Mouse (Mus musculus): Measurements from ENCODE around the gene Crisp1. TPM values are rescaled to one million over a fixed set of nuclear protein-coding genes. Genes with fewer than 3 reads are reported as not detected.

Crisp1 gene
- polyA plus RNA-seq (2014; fragmentation: Nextera tagmentation; extraction: Ambion mirVana) = not detected in 2 replicates

GRCm38 (mm10) chr17:40319062-40319461 is at the start of gene Crisp1:
Gene Crisp1, minus strand, starts transcription at chr17:40319207.
- Histone ChIP-seq H3K4me1 (replicated peaks; ENCODE audit: control insufficient read depth, insufficient read depth, low read length) (no peaks in the 10 kb centered on the region), H3K4me2 (ENCODE audit: low read depth, low read length, severe bottlenecking) (no peak within 1 kb of the TSS), H3K4me3 (ENCODE audit: low read depth, low read length) (no peak within 1 kb of the TSS), H3K9me3 (ENCODE audit: control insufficient read depth, low read length) (no peaks in the 10 kb centered on the region), H3K27ac (ENCODE audit: low read depth, low read length) (no peak within 1 kb of the TSS), H3K36me3 (ENCODE audit: control insufficient read depth, insufficient read depth, low read length) (no peaks in the 10 kb centered on the region), H3K9ac (ENCODE audit: low read length) (no peak within 1 kb of the TSS), H3K27me3 (ENCODE audit: control insufficient read depth, insufficient read depth, low read length) (no peaks in the 10 kb centered on the region)
- ATAC-seq (replicated peaks; ENCODE audit: low FRiP score) (no peak), DNase-seq (ENCODE audit: low spot score) (no peak)
- 75% methylated on average over 2 of the region's 2 CpGs for WGBS

- H3K27me3 ChIP-seq (ENCODE audit: control insufficient read depth, insufficient read depth, low read length) = no peaks in the 10 kb centered on the region
- no peak overlapping the region for H3K9ac ChIP-seq (ENCODE audit: low read length)
- no peak overlapping the region for H3K27ac ChIP-seq (ENCODE audit: low read depth, low read length)
- no peak for ATAC-seq (replicated peaks; ENCODE audit: low FRiP score)
- no peaks in the 10 kb centered on the region for H3K36me3 ChIP-seq (ENCODE audit: control insufficient read depth, insufficient read depth, low read length)
- no peak overlapping the region for H3K4me3 ChIP-seq (ENCODE audit: low read depth, low read length)
- DNase-seq (ENCODE audit: low spot score) = no peak
- H3K4me2 ChIP-seq (ENCODE audit: low read depth, low read length, severe bottlenecking) = no peak overlapping the region
- 70% methylated on average over 3 of the region's 3 CpGs for WGBS
- H3K9me3 ChIP-seq (ENCODE audit: control insufficient read depth, low read length) = no peaks in the 10 kb centered on the region
- no peaks in the 10 kb centered on the region for H3K4me1 ChIP-seq (replicated peaks; ENCODE audit: control insufficient read depth, insufficient read depth, low read length)
Observed at GRCm38 (mm10) chr17:40342497-40343009, 23.5 kb upstream of the Crisp1 start.

- WGBS = 78% methylated on average over 2 of the region's 2 CpGs
- DNase-seq (ENCODE audit: low spot score) = no peak
Observed at GRCm38 (mm10) chr17:40285435-40285834, 33.6 kb downstream of the Crisp1 start.

GRCm38 (mm10) chr17:40275519-40275918 is 43.5 kb downstream of the Crisp1 start:
- H3K9ac ChIP-seq (ENCODE audit: low read length) = no peak overlapping the region
- WGBS = 75% methylated on average over 1 of the region's 1 CpGs
- no peak for DNase-seq (ENCODE audit: low spot score)

More at GRCm38 (mm10) chr17:40285435-40285834, 33.6 kb downstream of the Crisp1 start:
- no peak for ATAC-seq (replicated peaks; ENCODE audit: low FRiP score)
- H3K4me1 ChIP-seq (replicated peaks; ENCODE audit: control insufficient read depth, insufficient read depth, low read length) = no peaks in the 10 kb centered on the region
- H3K9me3 ChIP-seq (ENCODE audit: control insufficient read depth, low read length) = no peaks in the 10 kb centered on the region
- no peak overlapping the region for H3K27ac ChIP-seq (ENCODE audit: low read depth, low read length)
- H3K4me3 ChIP-seq (ENCODE audit: low read depth, low read length) = no peak overlapping the region
- no peaks in the 10 kb centered on the region for H3K36me3 ChIP-seq (ENCODE audit: control insufficient read depth, insufficient read depth, low read length)
- H3K27me3 ChIP-seq (ENCODE audit: control insufficient read depth, insufficient read depth, low read length) = no peaks in the 10 kb centered on the region
- no peak overlapping the region for H3K4me2 ChIP-seq (ENCODE audit: low read depth, low read length, severe bottlenecking)
- no peak overlapping the region for H3K9ac ChIP-seq (ENCODE audit: low read length)

GRCm38 (mm10) chr17:40274906-40275470 is 44.0 kb downstream of the Crisp1 start:
- no peak for DNase-seq (ENCODE audit: low spot score)
- Histone ChIP-seq H3K27me3 (ENCODE audit: control insufficient read depth, insufficient read depth, low read length) (no peaks in the 10 kb centered on the region), H3K4me1 (replicated peaks; ENCODE audit: control insufficient read depth, insufficient read depth, low read length) (no peaks in the 10 kb centered on the region), H3K4me3 (ENCODE audit: low read depth, low read length) (no peak overlapping the region), H3K36me3 (ENCODE audit: control insufficient read depth, insufficient read depth, low read length) (no peaks in the 10 kb centered on the region), H3K4me2 (ENCODE audit: low read depth, low read length, severe bottlenecking) (no peak overlapping the region), H3K9me3 (ENCODE audit: control insufficient read depth, low read length) (no peaks in the 10 kb centered on the region), H3K27ac (ENCODE audit: low read depth, low read length) (no peak overlapping the region), H3K9ac (ENCODE audit: low read length) (no peak overlapping the region)
- WGBS = 25% methylated on average over 1 of the region's 1 CpGs
- ATAC-seq (replicated peaks; ENCODE audit: low FRiP score) = peak; percentile 89

More at GRCm38 (mm10) chr17:40275519-40275918, 43.5 kb downstream of the Crisp1 start:
- peak; percentile 75 for ATAC-seq (replicated peaks; ENCODE audit: low FRiP score)
- Histone ChIP-seq H3K4me2 (ENCODE audit: low read depth, low read length, severe bottlenecking) (no peak overlapping the region), H3K36me3 (ENCODE audit: control insufficient read depth, insufficient read depth, low read length) (no peaks in the 10 kb centered on the region), H3K9me3 (ENCODE audit: control insufficient read depth, low read length) (no peaks in the 10 kb centered on the region), H3K4me1 (replicated peaks; ENCODE audit: control insufficient read depth, insufficient read depth, low read length) (no peaks in the 10 kb centered on the region), H3K27ac (ENCODE audit: low read depth, low read length) (no peak overlapping the region), H3K27me3 (ENCODE audit: control insufficient read depth, insufficient read depth, low read length) (no peaks in the 10 kb centered on the region), H3K4me3 (ENCODE audit: low read depth, low read length) (no peak overlapping the region)

GRCm38 (mm10) chr17:40252487-40252886 is 66.5 kb downstream of the Crisp1 start:
- Histone ChIP-seq H3K27ac (ENCODE audit: low read depth, low read length) (no peak overlapping the region), H3K9ac (ENCODE audit: low read length) (no peak overlapping the region), H3K27me3 (ENCODE audit: control insufficient read depth, insufficient read depth, low read length) (no peaks in the 10 kb centered on the region), H3K4me2 (ENCODE audit: low read depth, low read length, severe bottlenecking) (no peak overlapping the region), H3K36me3 (ENCODE audit: control insufficient read depth, insufficient read depth, low read length) (no peaks in the 10 kb centered on the region), H3K4me3 (ENCODE audit: low read depth, low read length) (no peak overlapping the region), H3K9me3 (ENCODE audit: control insufficient read depth, low read length) (no peaks in the 10 kb centered on the region), H3K4me1 (replicated peaks; ENCODE audit: control insufficient read depth, insufficient read depth, low read length) (no peaks in the 10 kb centered on the region)
- 87% methylated on average over 1 of the region's 1 CpGs for WGBS
- DNase-seq (ENCODE audit: low spot score) (no peak), ATAC-seq (replicated peaks; ENCODE audit: low FRiP score) (no peak)

Other genes starting within 250 kb of the Crisp1 start
- gene AC192777.2, start 223.8 kb downstream of the Crisp1 start, polyA plus RNA-seq (2014; fragmentation: Nextera tagmentation; extraction: Ambion mirVana) = not detected in 2 replicates
- gene Pgk2, start 110.6 kb downstream of the Crisp1 start, polyA plus RNA-seq (2014; fragmentation: Nextera tagmentation; extraction: Ambion mirVana) = 0.11 TPM in 1 of 2 replicates, not detected in the other
- not detected in 2 replicates for gene Crisp3, start 76.9 kb downstream of the Crisp1 start, polyA plus RNA-seq (2014; fragmentation: Nextera tagmentation; extraction: Ambion mirVana)
- gene Esp8, start 200.8 kb upstream of the Crisp1 start, polyA plus RNA-seq (2014; fragmentation: Nextera tagmentation; extraction: Ambion mirVana) = not detected in 2 replicates
- gene Esp6, start 242.3 kb upstream of the Crisp1 start, polyA plus RNA-seq (2014; fragmentation: Nextera tagmentation; extraction: Ambion mirVana) = not detected in 2 replicates

All from forebrain, embryonic 11.5 days (tissue).